Mouse (Mus musculus): Measurements from ENCODE around the gene Fam57a. TPM values are rescaled to one million over a fixed set of nuclear protein-coding genes. Genes with fewer than 3 reads are reported as not detected.

Gene Fam57a
- polyA plus RNA-seq, 1 experiment: 3.4 TPM

- Histone ChIP-seq H3K27me3 (replicated peaks) (no peaks in the 10 kb centered on the region), H3K9me3 (no peaks in the 10 kb centered on the region), H3K36me3 (replicated peaks; ENCODE audit: low read length) (peaks cover 38% of the 10 kb centered on the region), H3K4me3 (replicated peaks) (peak within 1 kb of the TSS; percentile 99), H3K4me1 (peaks cover 26% of the 10 kb centered on the region)
- TF ChIP-seq FLI1 (IDR thresholded peaks at IDR 0.05; ENCODE audit: low read length): no peak
- no peak for TF ChIP-seq GATA1 (IDR thresholded peaks at IDR 0.05; ENCODE audit: borderline replicate concordance, low read length)
Measured at GRCm38 (mm10) chr11:76242901-76243810, 63.7 kb downstream of the Fam57a start, which contains the start of the genes Mrm3 and Glod4. Gene Mrm3, plus strand, starts transcription at chr11:76243715. Gene Glod4, minus strand, starts transcription at chr11:76243725.

DNA sequence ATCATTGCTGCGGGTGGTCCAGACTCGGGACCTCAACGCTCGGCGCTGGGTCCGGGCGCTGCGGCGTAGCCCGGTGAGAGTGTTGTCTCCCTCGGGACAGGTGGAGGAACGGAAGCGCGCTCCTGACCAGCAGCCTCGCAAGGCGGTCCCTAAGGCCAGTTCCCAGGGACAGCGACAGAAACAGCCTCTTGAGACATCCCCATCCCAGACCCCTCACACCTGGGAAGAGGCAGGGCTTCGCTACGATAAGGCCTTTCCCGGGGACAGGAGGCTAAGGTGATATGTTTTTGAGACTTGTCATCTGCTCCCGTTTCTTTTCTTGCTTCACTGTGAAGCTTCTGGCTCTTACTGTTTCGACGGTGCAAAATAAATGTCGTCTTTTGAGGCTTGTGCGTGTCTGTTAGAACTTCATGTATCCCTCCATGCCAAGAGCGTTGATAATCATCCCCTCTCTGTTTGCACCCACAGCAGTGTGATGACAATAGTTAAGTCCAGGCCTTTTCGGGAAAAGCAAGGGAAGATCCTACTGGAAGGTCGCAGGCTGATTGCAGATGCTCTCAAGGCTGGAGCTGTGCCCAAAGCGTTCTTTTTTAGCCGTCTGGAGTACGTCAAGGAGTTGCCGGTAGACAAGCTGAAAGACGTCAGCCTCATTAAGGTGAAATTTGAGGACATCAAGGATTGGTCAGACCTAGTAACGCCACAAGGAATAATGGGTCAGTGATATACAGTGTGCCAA, 64.5 kb downstream of the Fam57a start:
- Histone ChIP-seq H3K36me3 (replicated peaks; ENCODE audit: low read length) (peaks cover 40% of the 10 kb centered on the region), H3K27me3 (replicated peaks) (no peaks in the 10 kb centered on the region), H3K9me3 (no peaks in the 10 kb centered on the region), H3K4me3 (replicated peaks) (peak overlapping the region; percentile 99), H3K4me1 (peaks cover 26% of the 10 kb centered on the region)
- TF ChIP-seq FLI1 (IDR thresholded peaks at IDR 0.05; ENCODE audit: low read length) (no peak), GATA1 (IDR thresholded peaks at IDR 0.05; ENCODE audit: borderline replicate concordance, low read length) (no peak)

DNA sequence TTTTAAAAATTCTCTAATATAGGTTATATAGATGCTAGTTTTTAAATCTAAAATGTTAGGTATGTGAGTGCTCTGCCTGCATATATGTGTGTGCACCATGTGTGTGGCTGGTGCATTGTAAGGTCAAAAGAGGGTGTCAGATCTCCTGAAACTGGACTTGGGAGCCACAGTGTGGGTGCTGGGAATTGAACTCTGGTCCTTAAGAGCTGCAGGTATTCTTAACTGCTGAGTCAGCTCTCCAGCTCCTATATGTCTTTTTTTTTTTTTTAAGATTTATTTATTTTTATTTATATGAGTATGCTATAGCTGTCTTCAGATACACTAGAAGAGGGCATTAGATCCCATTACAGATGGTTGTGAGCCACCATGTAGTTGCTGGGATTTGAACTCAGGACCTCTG, 67.0 kb downstream of the Fam57a start:
- Histone ChIP-seq H3K9me3 (no peaks in the 10 kb centered on the region), H3K4me1 (peaks cover 26% of the 10 kb centered on the region), H3K36me3 (replicated peaks; ENCODE audit: low read length) (peaks cover 43% of the 10 kb centered on the region), H3K27me3 (replicated peaks) (no peaks in the 10 kb centered on the region), H3K4me3 (replicated peaks) (no peak overlapping the region)
- TF ChIP-seq FLI1 (IDR thresholded peaks at IDR 0.05; ENCODE audit: low read length): no peak
- no peak for TF ChIP-seq GATA1 (IDR thresholded peaks at IDR 0.05; ENCODE audit: borderline replicate concordance, low read length)

DNA sequence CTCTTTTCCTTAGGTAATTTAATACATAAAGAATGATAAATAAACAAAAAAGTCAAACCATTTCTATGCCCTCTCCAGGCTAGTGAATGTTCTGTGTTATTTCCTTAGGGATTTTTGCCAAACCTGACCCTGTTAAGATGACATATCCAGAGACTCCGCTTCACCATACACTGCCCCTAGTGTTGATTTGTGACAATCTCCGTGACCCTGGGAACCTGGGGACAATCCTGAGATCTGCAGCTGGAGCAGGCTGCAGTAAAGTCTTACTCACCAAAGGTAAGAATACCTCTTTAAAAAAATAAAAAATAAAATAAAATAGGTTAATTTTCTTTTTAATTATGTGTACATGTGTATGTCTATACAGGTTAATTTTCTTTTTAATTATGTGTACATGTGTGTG, 67.8 kb downstream of the Fam57a start:
- Histone ChIP-seq H3K27me3 (replicated peaks) (no peaks in the 10 kb centered on the region), H3K36me3 (replicated peaks; ENCODE audit: low read length) (peaks cover 44% of the 10 kb centered on the region)
- TF ChIP-seq GATA1 (IDR thresholded peaks at IDR 0.05; ENCODE audit: borderline replicate concordance, low read length): no peak
- no peak for TF ChIP-seq FLI1 (IDR thresholded peaks at IDR 0.05; ENCODE audit: low read length)

GRCm38 (mm10) chr11:76252036-76252435, 72.6 kb downstream of the Fam57a start:
- TF ChIP-seq FLI1 (IDR thresholded peaks at IDR 0.05; ENCODE audit: low read length): no peak
- TF ChIP-seq GATA1 (IDR thresholded peaks at IDR 0.05; ENCODE audit: borderline replicate concordance, low read length): no peak
- H3K4me1 ChIP-seq: peaks cover 10% of the 10 kb centered on the region
- H3K4me3 ChIP-seq (replicated peaks): no peak overlapping the region
- no peaks in the 10 kb centered on the region for H3K9me3 ChIP-seq
- peaks cover 39% of the 10 kb centered on the region for H3K36me3 ChIP-seq (replicated peaks; ENCODE audit: low read length)
- no peaks in the 10 kb centered on the region for H3K27me3 ChIP-seq (replicated peaks)

More for the DNA sequence above, 67.8 kb downstream of the Fam57a start:
- H3K4me3 ChIP-seq (replicated peaks): no peak overlapping the region
- H3K4me1 ChIP-seq: peaks cover 26% of the 10 kb centered on the region
- no peaks in the 10 kb centered on the region for H3K9me3 ChIP-seq

DNA sequence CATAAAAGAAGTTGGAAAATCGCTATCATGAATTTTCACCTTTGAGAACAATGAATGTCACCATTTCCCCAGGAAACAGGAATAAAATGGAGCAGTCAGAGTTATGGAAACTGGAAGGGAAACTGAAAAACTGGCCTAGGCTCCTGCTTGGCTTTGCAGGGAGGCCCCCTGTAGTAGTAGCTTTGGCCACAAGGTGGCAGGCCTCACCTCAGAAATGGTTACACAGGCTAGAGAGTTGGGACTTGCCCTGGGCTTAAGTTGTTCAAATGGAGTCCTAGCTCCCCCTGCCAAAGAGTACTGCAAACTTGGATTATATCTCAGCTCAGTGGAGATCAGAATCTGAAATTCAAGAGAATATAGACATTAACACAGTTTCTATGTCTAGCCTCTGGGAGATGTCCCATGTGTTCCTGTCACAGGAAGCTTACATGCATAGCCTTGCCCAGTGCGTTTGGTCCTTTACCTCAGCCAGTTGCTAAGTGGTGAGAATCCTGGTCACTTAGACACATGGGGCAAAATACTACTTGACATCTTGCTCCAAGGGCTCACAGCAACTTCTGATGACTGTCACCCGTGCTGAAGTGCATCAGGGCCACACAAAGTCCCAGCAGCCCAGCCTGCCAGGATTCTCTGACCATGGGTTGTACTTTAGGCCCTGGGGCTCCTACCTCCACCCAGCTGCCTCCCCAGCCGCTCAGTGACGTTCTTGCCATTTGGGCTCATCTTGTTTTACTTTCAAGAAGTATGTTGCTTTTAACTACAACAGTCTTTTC, 73.9 kb downstream of the Fam57a start:
- TF ChIP-seq FLI1 (IDR thresholded peaks at IDR 0.05; ENCODE audit: low read length) (no peak), GATA1 (IDR thresholded peaks at IDR 0.05; ENCODE audit: borderline replicate concordance, low read length) (no peak)
- H3K27me3 ChIP-seq (replicated peaks): no peaks in the 10 kb centered on the region
- no peak overlapping the region for H3K4me3 ChIP-seq (replicated peaks)
- H3K36me3 ChIP-seq (replicated peaks; ENCODE audit: low read length): peaks cover 45% of the 10 kb centered on the region
- peaks cover 10% of the 10 kb centered on the region for H3K4me1 ChIP-seq
- H3K9me3 ChIP-seq: no peaks in the 10 kb centered on the region

GRCm38 (mm10) chr11:76253918-76254264, 74.4 kb downstream of the Fam57a start:
- H3K36me3 ChIP-seq (replicated peaks; ENCODE audit: low read length): peaks cover 42% of the 10 kb centered on the region
- TF ChIP-seq GATA1 (IDR thresholded peaks at IDR 0.05; ENCODE audit: borderline replicate concordance, low read length): no peak
- no peak for TF ChIP-seq FLI1 (IDR thresholded peaks at IDR 0.05; ENCODE audit: low read length)
- peaks cover 10% of the 10 kb centered on the region for H3K4me1 ChIP-seq
- H3K27me3 ChIP-seq (replicated peaks): no peaks in the 10 kb centered on the region
- no peak overlapping the region for H3K4me3 ChIP-seq (replicated peaks)
- H3K9me3 ChIP-seq: no peaks in the 10 kb centered on the region

DNA sequence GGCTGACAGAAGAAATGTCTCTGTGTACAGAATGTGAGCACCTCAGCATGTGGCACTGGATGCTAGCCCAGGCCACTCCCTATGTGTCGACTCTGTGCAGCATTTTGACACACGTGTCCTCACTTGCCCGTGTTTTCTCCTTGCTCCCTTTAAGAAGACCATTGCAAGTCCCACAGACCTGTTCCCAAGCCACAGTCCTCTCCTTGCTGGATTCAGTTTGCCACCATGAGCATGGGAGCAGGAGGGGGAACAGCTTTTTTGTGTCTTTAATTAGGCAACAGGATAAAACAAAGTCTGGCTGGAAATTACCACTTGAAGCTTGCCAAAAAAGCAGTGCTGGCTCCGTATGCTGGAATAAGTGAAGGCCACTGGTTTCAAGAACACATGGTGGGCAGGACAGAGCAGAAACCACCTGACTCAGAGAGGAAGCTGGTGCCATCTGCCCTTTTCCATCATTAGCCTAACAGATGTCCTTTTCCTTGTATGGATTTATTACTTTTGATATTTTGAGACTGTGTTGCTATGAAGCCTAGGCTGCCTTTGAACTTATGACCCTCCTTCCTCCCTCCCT, 76.0 kb downstream of the Fam57a start:
- Histone ChIP-seq H3K9me3 (no peaks in the 10 kb centered on the region), H3K4me3 (replicated peaks) (no peak overlapping the region), H3K27me3 (replicated peaks) (peaks cover 3% of the 10 kb centered on the region), H3K4me1 (peaks cover 12% of the 10 kb centered on the region), H3K36me3 (replicated peaks; ENCODE audit: low read length) (peaks cover 40% of the 10 kb centered on the region)
- TF ChIP-seq GATA1 (IDR thresholded peaks at IDR 0.05; ENCODE audit: borderline replicate concordance, low read length): no peak
- no peak for TF ChIP-seq FLI1 (IDR thresholded peaks at IDR 0.05; ENCODE audit: low read length)

DNA sequence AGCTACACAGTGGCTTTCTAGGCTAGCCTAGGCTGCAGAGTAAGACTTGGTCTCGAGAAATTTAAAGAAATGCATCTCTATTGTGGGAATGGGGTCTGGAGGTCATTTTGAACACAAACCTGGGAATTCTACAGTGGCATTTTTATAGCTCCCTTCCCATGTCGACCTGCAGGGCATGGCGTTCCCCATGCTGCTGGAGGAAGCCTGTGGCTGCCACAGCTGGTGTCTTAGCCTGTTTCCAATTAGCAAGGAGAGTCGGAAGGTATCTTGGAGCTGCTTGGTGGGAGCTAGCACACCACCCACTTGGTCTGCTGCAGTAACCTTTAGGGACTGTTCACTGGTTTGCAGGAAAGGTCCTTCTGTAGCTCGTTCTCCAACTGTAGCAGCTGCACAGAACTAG, 76.7 kb downstream of the Fam57a start:
- TF ChIP-seq GATA1 (IDR thresholded peaks at IDR 0.05; ENCODE audit: borderline replicate concordance, low read length) (no peak), FLI1 (IDR thresholded peaks at IDR 0.05; ENCODE audit: low read length) (no peak)
- peaks cover 18% of the 10 kb centered on the region for H3K4me1 ChIP-seq
- peaks cover 6% of the 10 kb centered on the region for H3K27me3 ChIP-seq (replicated peaks)
- H3K36me3 ChIP-seq (replicated peaks; ENCODE audit: low read length): peaks cover 39% of the 10 kb centered on the region
- H3K9me3 ChIP-seq: no peaks in the 10 kb centered on the region
- no peak overlapping the region for H3K4me3 ChIP-seq (replicated peaks)
